Mouse (Mus musculus) olfactory bulb, adult 2 months (tissue): ENCODE results near the gene Ip6k1. TPM values are rescaled to one million over a fixed set of nuclear protein-coding genes. Genes with fewer than 3 reads are reported as not detected.
"Not testable (repeated sequence)": the region's sequence is repeated elsewhere in the genome, so short reads cannot be mapped to it uniquely, and the experiment has no call there.

ENCODE experiments used
- H3K27ac ChIP-seq: fragments of 200-500 bp; 2 replicates; pipeline ENCODE4 v1.5.1; 2012; ENCODE audit warnings: low read depth, low read length; ENCODE audit not compliant: insufficient read depth
- H3K4me1 ChIP-seq: fragments of 200-500 bp; 2 replicates; pipeline ENCODE4 v1.6.1; 2012; ENCODE audit warnings: low read length; ENCODE audit not compliant: control insufficient read depth, insufficient read depth
- H3K4me3 ChIP-seq: fragments of 200-500 bp; 2 replicates; pipeline ENCODE4 v1.5.1; 2012; ENCODE audit warnings: mild to moderate bottlenecking, low read depth, low read length, moderate library complexity; ENCODE audit not compliant: insufficient read depth
- CTCF ChIP-seq: fragments of 200-500 bp; IDR thresholded peaks from 2 replicates; pipeline ENCODE4 v1.5.1; 2012; ENCODE audit warnings: low read depth, mild to moderate bottlenecking, low read length, moderate library complexity; ENCODE audit not compliant: insufficient read depth
- POLR2A ChIP-seq: fragments of 200-500 bp; IDR thresholded peaks from 2 replicates; pipeline ENCODE4 v1.6.1; 2012; ENCODE audit warnings: mild to moderate bottlenecking, low read depth, low read length, moderate library complexity; ENCODE audit not compliant: insufficient read depth
- WGBS: fragments of 180-500 bp; shearing (Covaris S2); methylation state at CpG from one replicate; pipeline ENCODE4 v1.1.7; 2018; 5-methylcytosine and 5-hydroxymethylcytosine counted together
- polyA plus RNA-seq: library from polyadenylated mRNA; stranded (reverse); fragments of >200 nt; gene quantifications from 2 replicates; pipeline ENCODE4 v1.2.4, GENCODE M21; 2012; ENCODE audit warnings: low replicate concordance; ENCODE audit not compliant: missing spikeins, insufficient read depth, insufficient read length

Gene Ip6k1
- polyA plus RNA-seq, 1 experiment: 406 TPM

DNA sequence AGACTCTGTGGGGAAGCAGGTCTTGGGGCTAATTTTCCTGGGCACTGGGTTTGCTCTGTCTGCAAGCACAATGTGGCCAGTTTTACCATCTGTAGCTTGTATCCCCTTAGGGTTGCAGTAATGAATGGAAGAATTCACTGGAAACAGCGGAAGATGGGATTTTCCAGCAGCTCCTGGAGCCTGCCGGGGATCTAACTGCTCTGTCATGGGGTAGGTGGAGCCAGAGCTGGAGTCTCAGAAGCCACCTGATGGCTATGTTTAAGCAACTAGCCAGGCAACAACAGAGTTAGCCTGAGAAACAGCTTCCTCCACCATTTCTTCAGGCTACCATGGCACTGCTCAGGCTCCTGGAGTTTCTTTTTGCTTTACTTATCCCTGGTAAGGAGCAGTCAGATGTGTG lies 10.1 kb upstream of the Ip6k1 start, which contains the start of gene Cdhr4:
TSS of gene Cdhr4 (plus strand) at position 301 of the 400 bp plus-strand sequence.
- 57% methylated on average over 2 of the region's 2 CpGs for WGBS
- no peak within 1 kb of the TSS for H3K27ac ChIP-seq
- H3K4me1 ChIP-seq: peaks cover 7% of the 10 kb centered on the region
- no peak within 1 kb of the TSS for H3K4me3 ChIP-seq
- no peak for TF ChIP-seq CTCF
- TF ChIP-seq POLR2A: no peak

GRCm38 (mm10) chr9:107993013-107993412 lies 9.3 kb upstream of the Ip6k1 start:
- H3K4me3 ChIP-seq: no peak overlapping the region
- H3K27ac ChIP-seq: no peak overlapping the region
- peaks cover 7% of the 10 kb centered on the region for H3K4me1 ChIP-seq
- WGBS: 84% methylated on average over 11 of the region's 11 CpGs
- TF ChIP-seq POLR2A (no peak), CTCF (no peak)

GRCm38 (mm10) chr9:107994464-107994863 lies 7.8 kb upstream of the Ip6k1 start:
- TF ChIP-seq CTCF: no peak
- no peak for TF ChIP-seq POLR2A
- WGBS: 55% methylated on average over 2 of the region's 2 CpGs

DNA sequence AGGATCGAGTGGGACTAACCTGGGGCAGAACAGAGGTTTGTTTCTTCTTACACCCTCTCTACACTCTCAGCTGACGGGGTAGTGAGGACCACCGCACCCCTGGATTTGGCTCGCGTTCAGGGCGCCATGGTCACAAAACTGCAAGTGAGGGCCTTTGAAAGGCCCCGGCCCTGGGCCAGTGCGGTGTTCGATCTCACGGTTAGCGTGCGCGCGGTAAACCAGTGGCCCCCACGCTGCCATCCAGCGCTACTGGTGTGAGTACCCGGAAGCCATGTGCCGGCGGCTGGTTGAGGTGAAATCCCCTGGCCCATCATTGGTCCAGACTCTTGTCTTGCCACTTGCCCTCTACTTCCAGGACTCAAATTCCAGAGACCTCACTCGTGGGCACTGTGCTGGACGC lies 6.8 kb upstream of the Ip6k1 start:
- peaks cover 7% of the 10 kb centered on the region for H3K4me1 ChIP-seq
- H3K4me3 ChIP-seq: no peak overlapping the region
- WGBS: 93% methylated on average over 21 of the region's 21 CpGs
- no peak overlapping the region for H3K27ac ChIP-seq
- TF ChIP-seq POLR2A (no peak), CTCF (no peak)

More at GRCm38 (mm10) chr9:107994464-107994863, 7.8 kb upstream of the Ip6k1 start:
- Histone ChIP-seq H3K4me3 (no peak overlapping the region), H3K27ac (no peak overlapping the region), H3K4me1 (peaks cover 7% of the 10 kb centered on the region)

DNA sequence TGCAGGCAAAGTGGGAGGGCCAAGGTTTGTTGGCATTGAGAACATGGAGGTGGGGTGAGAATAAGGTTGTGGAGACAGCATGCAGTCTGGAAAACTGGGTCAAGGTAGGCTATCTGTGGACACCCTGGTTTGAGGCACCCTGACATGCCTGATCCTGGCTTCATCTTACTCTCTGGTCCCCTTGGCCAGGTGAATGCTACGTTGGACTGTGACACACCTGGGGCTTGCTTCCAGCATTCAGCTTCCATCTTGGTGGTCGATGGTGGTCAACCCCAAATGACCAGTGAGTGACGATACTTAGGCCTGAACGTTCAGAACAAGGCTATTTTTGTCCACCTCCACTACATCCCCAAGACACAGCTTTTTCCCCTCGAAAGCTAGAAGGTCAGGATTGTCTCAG lies 6.3 kb upstream of the Ip6k1 start, which contains the start of gene Gm20662:
TSS of gene Gm20662 (plus strand) at position 301 of the 400 bp plus-strand sequence.
- Histone ChIP-seq H3K4me1 (peaks cover 7% of the 10 kb centered on the region), H3K27ac (no peak within 1 kb of the TSS), H3K4me3 (no peak within 1 kb of the TSS)
- TF ChIP-seq POLR2A (no peak), CTCF (no peak)
- WGBS: 91% methylated on average over 5 of the region's 5 CpGs

- TF ChIP-seq POLR2A (no peak), CTCF (no peak)
- Histone ChIP-seq H3K4me3 (peak overlapping the region; percentile 74), H3K27ac (peak overlapping the region; percentile 82), H3K4me1 (peaks cover 3% of the 10 kb centered on the region; the same call in 1 of the 2 replicates)
- under 1% methylated on average over 50 of the region's 50 CpGs for WGBS
Measured at GRCm38 (mm10) chr9:108002778-108003530, 653 bp downstream of the Ip6k1 start.

DNA sequence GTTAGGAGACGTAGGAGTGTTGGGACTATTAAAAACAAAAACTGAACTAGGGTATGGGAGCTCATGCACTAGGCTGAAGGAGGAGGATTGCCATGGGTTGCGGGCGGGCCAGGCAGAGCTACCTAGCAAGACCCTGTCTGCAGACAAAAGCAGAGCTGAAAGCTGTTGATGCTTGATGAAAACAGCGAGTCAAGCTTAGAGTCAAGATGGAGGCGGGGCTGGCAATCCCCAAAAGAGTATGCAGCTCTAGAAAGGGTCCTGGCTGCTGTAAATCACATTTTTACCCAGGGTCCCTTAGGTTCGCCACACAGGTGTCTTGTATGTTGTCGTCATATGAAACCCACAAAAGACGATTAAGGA lies 1.2 kb downstream of the Ip6k1 start:
- peaks cover 5% of the 10 kb centered on the region; the same call in 1 of the 2 replicates for H3K4me1 ChIP-seq
- peak overlapping the region; percentile 74 for H3K4me3 ChIP-seq
- TF ChIP-seq CTCF (no peak), POLR2A (no peak)
- H3K27ac ChIP-seq: peak overlapping the region; percentile 82
- WGBS: 4% methylated on average over 8 of the region's 8 CpGs

GRCm38 (mm10) chr9:108008041-108008440 lies 5.7 kb downstream of the Ip6k1 start:
- WGBS: 85% methylated on average over 5 of the region's 5 CpGs
- Histone ChIP-seq H3K4me3 (no peak overlapping the region), H3K27ac (no peak overlapping the region), H3K4me1 (peaks cover 5% of the 10 kb centered on the region; the same call in 1 of the 2 replicates)
- TF ChIP-seq POLR2A (no peak), CTCF (no peak)

DNA sequence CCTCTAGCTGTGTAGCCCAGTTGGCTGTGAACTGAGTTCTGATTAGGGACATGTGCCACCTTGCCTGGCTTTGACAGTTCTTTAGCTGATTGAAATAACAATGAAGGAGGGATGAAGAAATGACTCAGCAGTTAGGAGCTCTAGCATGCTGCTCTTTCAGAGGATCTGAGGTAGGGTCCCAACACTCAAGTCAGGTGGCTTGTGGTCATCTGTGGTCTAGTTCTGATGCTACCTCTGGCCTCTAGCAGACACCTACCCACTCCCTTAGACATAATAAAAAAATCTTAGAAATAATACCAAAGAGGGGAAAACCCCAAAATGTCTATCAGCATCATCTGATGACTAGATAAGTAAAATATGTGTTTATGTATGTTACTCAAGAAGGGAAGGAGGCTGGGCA lies 8.1 kb downstream of the Ip6k1 start:
- Histone ChIP-seq H3K4me1 (peaks cover 3% of the 10 kb centered on the region; the same call in 1 of the 2 replicates), H3K27ac (no peak overlapping the region), H3K4me3 (no peak overlapping the region)
- TF ChIP-seq CTCF: no peak
- TF ChIP-seq POLR2A: no peak

- not testable (repeated sequence) for H3K4me1 ChIP-seq, H3K27ac ChIP-seq, H3K4me3 ChIP-seq
- 97% methylated on average over 2 of the region's 2 CpGs for WGBS
Measured at GRCm38 (mm10) chr9:108013577-108013976, 11.3 kb downstream of the Ip6k1 start.
